Mouse (Mus musculus) midbrain, embryonic 14.5 days (tissue): ENCODE measurements around the gene Bhlhe40. TPM values are rescaled to one million over a fixed set of nuclear protein-coding genes. Genes with fewer than 3 reads are reported as not detected.

Experiments used
- ATAC-seq: fragments of 200-750 bp; cut with Nextera tagmentation; 2 replicates; pipeline ENCODE4 v1.8.0; 2017; ENCODE audit warnings: moderate number of reproducible peaks, moderate library complexity; ENCODE audit not compliant: low FRiP score, low TSS enrichment
- DNase-seq: peaks from one replicate; pipeline ENCODE4 v3.0.0-alpha.2; 2015
- H3K27ac ChIP-seq: fragments of 300-500 bp; sonication (generic); replicated peaks from 2 replicates; pipeline ENCODE4 v1.5.1; 2014; ENCODE audit warnings: mild to moderate bottlenecking, low read depth, low read length, moderate library complexity
- H3K27me3 ChIP-seq: fragments of 300-500 bp; sonication (generic); 2 replicates; pipeline ENCODE4 v1.6.1; 2014; ENCODE audit warnings: low read length, control low read depth, mixed read lengths; ENCODE audit not compliant: control insufficient read depth, insufficient read depth
- H3K36me3 ChIP-seq: fragments of 300-500 bp; sonication (generic); 2 replicates; pipeline ENCODE4 v1.6.1; 2014; ENCODE audit warnings: low read length, control low read depth; ENCODE audit not compliant: control insufficient read depth, insufficient read depth
- H3K4me1 ChIP-seq: fragments of 300-500 bp; sonication (generic); 2 replicates; pipeline ENCODE4 v1.6.1; 2014; ENCODE audit warnings: mild to moderate bottlenecking, antibody characterized with exemption, low read length, control low read depth; ENCODE audit not compliant: control insufficient read depth, insufficient read depth
- H3K4me2 ChIP-seq: fragments of 300-500 bp; sonication (generic); 2 replicates; pipeline ENCODE4 v1.6.1; 2014; ENCODE audit warnings: mild to moderate bottlenecking, low read length, moderate library complexity
- H3K4me3 ChIP-seq: fragments of 300-500 bp; sonication (generic); replicated peaks from 2 replicates; pipeline ENCODE4 v1.5.1; 2014; ENCODE audit warnings: low read depth, low read length
- H3K9ac ChIP-seq: fragments of 300-500 bp; sonication (generic); replicated peaks from 2 replicates; pipeline ENCODE4 v1.6.1; 2014; ENCODE audit warnings: mild to moderate bottlenecking, low read length, moderate library complexity
- H3K9me3 ChIP-seq: fragments of 300-500 bp; sonication (generic); 2 replicates; pipeline ENCODE4 v1.6.1; 2016; ENCODE audit warnings: low read length, control low read depth, mixed read lengths; ENCODE audit not compliant: control insufficient read depth
- WGBS: fragments of 180-500 bp; shearing (Covaris S2); extraction: QIAGEN DNeasy Blood & Tissue Kit; methylation state at CpG from one replicate; pipeline ENCODE4 v1.1.7; 2014; 5-methylcytosine and 5-hydroxymethylcytosine counted together
- polyA plus RNA-seq: library from polyadenylated mRNA; unstranded; fragments of >200 nt; fragmentation: Nextera tagmentation; extraction: Ambion mirVana; gene quantifications from 2 replicates; pipeline ENCODE4 v1.2.1, GENCODE M21; 2014

Gene Bhlhe40
- polyA plus RNA-seq, 1 experiment from 2014 or later: 3.8 TPM

DNA sequence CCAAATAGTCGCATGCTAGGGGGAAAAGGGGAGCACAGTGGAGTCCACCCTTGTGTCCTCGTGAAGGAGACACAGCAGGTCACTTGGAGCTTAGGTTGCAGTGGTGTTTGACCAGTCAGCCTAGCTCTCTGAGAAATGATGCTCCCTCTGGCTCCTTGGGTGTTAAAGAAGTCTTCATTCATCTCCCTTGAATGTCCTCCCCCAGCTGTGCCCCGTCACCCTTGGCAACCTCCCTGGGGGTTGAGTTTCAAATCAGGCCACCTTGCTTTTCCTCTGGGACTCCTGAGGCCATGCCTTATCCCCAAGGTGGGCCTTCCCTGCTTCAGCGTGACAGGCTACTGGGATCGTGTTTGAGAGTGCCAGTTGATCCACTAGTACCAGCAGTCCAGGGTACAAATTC is 17.8 kb downstream of the Bhlhe40 start:
- no peak overlapping the region for H3K27ac ChIP-seq
- H3K27me3 ChIP-seq: no peaks in the 10 kb centered on the region
- H3K4me3 ChIP-seq: no peak overlapping the region
- 66% methylated on average over 5 of the region's 5 CpGs for WGBS
- ATAC-seq (no peak), DNase-seq (no peak)
- no peaks in the 10 kb centered on the region for H3K36me3 ChIP-seq
- H3K9me3 ChIP-seq: no peaks in the 10 kb centered on the region
- no peak overlapping the region for H3K9ac ChIP-seq
- no peak overlapping the region for H3K4me2 ChIP-seq
- H3K4me1 ChIP-seq: no peaks in the 10 kb centered on the region

DNA sequence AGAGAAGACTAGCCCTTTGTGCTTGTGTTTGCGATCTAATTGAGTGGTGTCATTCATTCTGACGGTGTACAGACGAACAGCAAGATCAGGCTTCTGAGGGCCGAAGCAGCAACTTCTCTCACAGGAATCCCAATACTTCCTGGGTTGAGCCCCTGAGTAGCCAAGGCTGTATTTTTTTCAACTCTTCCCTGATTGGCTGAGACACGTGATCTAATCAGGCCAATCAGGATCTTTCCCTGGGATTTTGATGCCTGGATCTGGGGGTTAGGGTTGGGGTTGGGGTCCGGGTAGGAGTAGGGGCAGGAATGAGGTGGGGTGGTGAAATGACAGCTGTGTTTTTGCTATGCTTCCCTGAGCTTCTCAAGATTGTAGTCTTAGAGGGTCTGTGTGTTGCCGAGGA is 20.1 kb downstream of the Bhlhe40 start:
- Histone ChIP-seq H3K27ac (no peak overlapping the region), H3K9me3 (no peaks in the 10 kb centered on the region)
- 87% methylated on average over 7 of the region's 7 CpGs for WGBS

DNA sequence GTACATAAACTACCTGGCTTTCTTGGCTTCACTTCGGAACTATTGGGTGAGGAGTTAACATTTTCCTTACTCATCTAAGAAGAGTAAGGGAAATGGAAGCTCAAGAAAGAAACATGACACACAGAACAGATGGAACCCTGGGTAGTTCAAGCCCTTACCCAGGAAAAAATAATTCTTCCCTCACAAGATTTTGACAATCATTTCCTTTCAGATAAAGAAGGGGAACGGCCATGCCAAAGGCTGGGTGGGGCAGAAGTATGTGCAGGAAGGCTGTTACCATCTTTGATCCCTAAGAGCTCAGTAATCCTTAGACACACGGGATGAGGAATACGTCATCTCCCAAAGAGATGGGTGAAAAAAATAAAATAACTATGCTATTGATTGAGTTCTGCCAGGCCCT is 20.7 kb downstream of the Bhlhe40 start:
- Histone ChIP-seq H3K9ac (no peak overlapping the region), H3K27me3 (no peaks in the 10 kb centered on the region), H3K9me3 (no peaks in the 10 kb centered on the region), H3K4me2 (no peak overlapping the region), H3K36me3 (no peaks in the 10 kb centered on the region), H3K27ac (no peak overlapping the region), H3K4me3 (no peak overlapping the region), H3K4me1 (no peaks in the 10 kb centered on the region)
- 90% methylated on average over 4 of the region's 4 CpGs for WGBS
- ATAC-seq (no peak), DNase-seq (no peak)

More for the DNA sequence above, 20.1 kb downstream of the Bhlhe40 start:
- Histone ChIP-seq H3K27me3 (no peaks in the 10 kb centered on the region), H3K9ac (no peak overlapping the region), H3K36me3 (no peaks in the 10 kb centered on the region), H3K4me1 (no peaks in the 10 kb centered on the region), H3K4me3 (no peak overlapping the region), H3K4me2 (no peak overlapping the region)
- DNase-seq (no peak), ATAC-seq (no peak)

DNA sequence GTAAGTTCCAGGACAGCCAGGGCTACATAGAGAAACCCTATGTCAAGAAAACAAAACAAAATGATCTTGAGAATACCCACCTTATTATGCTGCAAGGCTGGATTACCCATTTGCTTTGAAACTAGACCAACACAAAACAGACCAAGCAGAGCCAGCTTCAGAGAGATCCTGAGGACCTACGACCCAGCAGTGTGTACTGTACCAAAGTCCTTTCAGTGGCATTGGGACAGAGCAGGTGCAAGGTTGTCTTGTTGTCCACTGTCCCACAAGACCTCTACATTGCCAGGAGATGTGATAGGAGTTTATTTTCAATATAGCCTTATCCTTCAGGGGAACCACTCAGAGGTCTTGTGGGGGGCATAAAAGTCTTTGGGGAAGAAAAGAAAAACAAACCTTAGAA is 22.7 kb downstream of the Bhlhe40 start:
- Histone ChIP-seq H3K36me3 (no peaks in the 10 kb centered on the region), H3K27ac (no peak overlapping the region), H3K27me3 (no peaks in the 10 kb centered on the region), H3K4me1 (no peaks in the 10 kb centered on the region), H3K4me2 (no peak overlapping the region), H3K4me3 (no peak overlapping the region), H3K9ac (no peak overlapping the region), H3K9me3 (no peaks in the 10 kb centered on the region)
- ATAC-seq (no peak), DNase-seq (no peak)
- 87% methylated on average over 1 of the region's 1 CpGs for WGBS

DNA sequence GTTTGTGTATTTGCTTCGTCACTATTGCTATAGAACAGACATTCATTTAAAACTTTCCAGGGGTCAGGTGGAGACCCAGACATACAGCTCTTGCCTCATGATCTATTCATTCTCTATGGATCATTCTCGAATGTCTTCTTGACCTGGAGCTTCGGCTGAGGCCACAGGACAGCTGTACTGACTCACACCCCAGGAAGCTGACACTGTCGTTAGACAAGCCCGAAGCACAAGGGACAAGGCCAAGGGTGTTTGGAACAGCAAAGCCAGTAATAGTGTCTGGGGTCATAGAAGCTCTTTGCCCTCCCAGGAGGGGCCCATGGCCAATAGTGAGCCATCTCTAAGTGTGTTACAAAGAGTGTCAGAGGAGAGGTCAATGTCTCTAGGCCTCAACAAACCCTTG is 24.0 kb downstream of the Bhlhe40 start:
- no peak for DNase-seq
- ATAC-seq: no peak
- Histone ChIP-seq H3K4me2 (no peak overlapping the region), H3K4me1 (no peaks in the 10 kb centered on the region), H3K36me3 (no peaks in the 10 kb centered on the region), H3K9me3 (no peaks in the 10 kb centered on the region), H3K27me3 (no peaks in the 10 kb centered on the region), H3K27ac (no peak overlapping the region), H3K4me3 (no peak overlapping the region), H3K9ac (no peak overlapping the region)
- WGBS: 74% methylated on average over 5 of the region's 5 CpGs

DNA sequence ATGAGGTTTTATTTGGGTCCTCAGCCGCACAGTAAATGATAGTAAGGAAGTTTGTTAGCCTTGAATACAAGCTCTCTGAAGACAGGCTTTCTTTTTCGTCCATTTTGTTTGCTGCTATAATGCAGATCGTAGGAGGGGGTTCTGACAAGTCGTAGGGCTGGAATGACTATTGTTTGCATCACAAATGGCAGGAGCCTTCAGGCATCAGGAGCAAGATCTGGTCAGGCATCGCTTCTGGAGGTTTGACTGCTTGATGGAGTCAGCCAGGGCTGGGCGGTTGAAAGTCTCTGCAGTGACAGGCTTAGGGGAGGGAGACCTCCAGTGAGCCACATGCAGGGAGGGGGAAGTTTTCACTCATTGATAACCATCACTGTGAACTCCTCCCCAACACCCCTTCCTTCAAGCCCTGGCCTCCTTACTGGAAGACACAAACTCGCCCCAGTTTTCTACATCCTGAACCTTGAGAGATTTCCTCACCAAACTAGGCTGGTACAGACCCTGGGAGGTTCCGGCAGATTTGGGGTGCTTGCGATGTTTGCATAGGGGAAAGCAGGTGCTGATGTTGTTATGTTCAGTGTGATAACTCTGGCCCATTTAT is 25.4 kb downstream of the Bhlhe40 start:
- H3K36me3 ChIP-seq: no peaks in the 10 kb centered on the region
- DNase-seq: no peak
- no peak overlapping the region for H3K9ac ChIP-seq
- no peak overlapping the region for H3K4me2 ChIP-seq
- no peaks in the 10 kb centered on the region for H3K27me3 ChIP-seq
- no peak for ATAC-seq
- no peaks in the 10 kb centered on the region for H3K9me3 ChIP-seq
- H3K4me3 ChIP-seq: no peak overlapping the region
- WGBS: 63% methylated on average over 9 of the region's 9 CpGs
- H3K4me1 ChIP-seq: no peaks in the 10 kb centered on the region
- no peak overlapping the region for H3K27ac ChIP-seq

DNA sequence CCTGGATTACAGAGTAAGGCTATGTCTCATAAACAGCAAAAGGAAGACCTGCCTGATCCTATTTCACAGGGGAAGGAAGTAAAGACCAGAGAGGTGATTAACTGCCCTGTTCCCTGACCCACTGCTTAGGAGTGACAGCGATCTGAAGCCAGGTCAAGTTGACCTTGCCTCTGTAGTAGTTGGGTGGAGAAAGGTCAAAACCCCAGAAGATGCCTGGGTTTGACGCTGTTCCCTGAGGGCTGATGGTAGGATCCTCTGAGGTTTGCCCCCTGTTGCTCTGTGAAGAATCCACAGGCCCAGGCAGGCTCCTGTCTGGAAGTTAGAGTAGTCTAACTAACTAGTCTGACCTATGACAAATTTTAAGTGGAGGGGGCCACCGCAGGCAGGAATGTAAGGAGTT is 26.5 kb downstream of the Bhlhe40 start:
- Histone ChIP-seq H3K4me2 (no peak overlapping the region), H3K4me3 (no peak overlapping the region), H3K27me3 (no peaks in the 10 kb centered on the region), H3K27ac (no peak overlapping the region), H3K9me3 (no peaks in the 10 kb centered on the region), H3K36me3 (no peaks in the 10 kb centered on the region), H3K9ac (no peak overlapping the region), H3K4me1 (no peaks in the 10 kb centered on the region)
- 91% methylated on average over 3 of the region's 3 CpGs for WGBS
- ATAC-seq: no peak
- no peak for DNase-seq

DNA sequence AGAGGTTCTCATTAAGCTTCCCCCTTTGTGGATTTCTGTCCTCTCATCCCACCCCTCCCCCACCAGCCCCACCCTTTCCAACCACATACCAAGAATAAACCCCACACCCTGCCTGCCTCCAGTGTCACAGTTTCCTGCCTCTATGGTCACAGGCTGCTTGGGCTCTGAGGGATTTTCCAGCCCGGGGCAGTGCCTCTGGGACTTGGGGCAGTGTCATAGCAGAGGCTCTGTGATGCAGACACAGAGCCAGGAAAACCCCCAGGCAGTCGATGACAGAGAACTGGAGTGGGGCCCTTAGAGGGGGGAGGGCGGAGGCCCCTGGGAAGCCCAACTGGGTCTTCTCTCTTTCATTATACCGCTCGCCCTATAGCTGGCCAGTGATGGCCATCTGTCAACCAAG is 27.9 kb downstream of the Bhlhe40 start:
- H3K27ac ChIP-seq: no peak overlapping the region
- no peak for DNase-seq
- no peaks in the 10 kb centered on the region for H3K27me3 ChIP-seq
- no peak for ATAC-seq
- H3K9ac ChIP-seq: no peak overlapping the region
- 68% methylated on average over 5 of the region's 5 CpGs for WGBS
- H3K4me3 ChIP-seq: no peak overlapping the region
- no peaks in the 10 kb centered on the region for H3K9me3 ChIP-seq
- no peak overlapping the region for H3K4me2 ChIP-seq
- H3K36me3 ChIP-seq: no peaks in the 10 kb centered on the region
- H3K4me1 ChIP-seq: no peaks in the 10 kb centered on the region

DNA sequence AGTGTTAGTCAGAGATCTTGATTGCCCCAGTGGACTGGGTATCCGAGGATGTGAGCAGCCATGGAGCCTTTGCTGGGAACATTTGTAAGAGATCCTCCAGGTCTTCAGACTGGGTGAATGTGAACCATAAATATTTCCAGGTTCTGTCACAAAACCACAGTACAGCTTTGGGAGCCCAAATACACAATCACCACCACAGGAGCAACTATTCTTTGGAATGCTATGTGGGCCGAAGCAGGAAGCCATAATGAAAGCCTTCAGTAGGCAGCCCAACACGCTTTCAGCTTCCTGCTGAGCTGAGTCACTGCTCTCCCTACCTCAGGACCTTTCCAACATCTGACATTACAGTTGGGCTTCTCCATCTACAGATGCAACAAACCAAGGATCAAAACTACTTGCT is 32.6 kb downstream of the Bhlhe40 start:
- H3K36me3 ChIP-seq: no peaks in the 10 kb centered on the region
- H3K4me3 ChIP-seq: no peak overlapping the region
- H3K4me1 ChIP-seq: 0 out of 2 replicates have a peak, but pooled peaks cover under 1% of the 10 kb centered on the region
- WGBS: 72% methylated on average over 3 of the region's 3 CpGs
- no peaks in the 10 kb centered on the region for H3K27me3 ChIP-seq
- no peak for ATAC-seq
- H3K27ac ChIP-seq: no peak overlapping the region
- H3K4me2 ChIP-seq: no peak overlapping the region
- H3K9me3 ChIP-seq: no peaks in the 10 kb centered on the region
- DNase-seq: no peak
- no peak overlapping the region for H3K9ac ChIP-seq
